ENCODE assay signal across 8 mouse cellular contexts in genomic region chr11:48871201-48871772, GRCm38 (mm10). TPM values are rescaled to one million over a fixed set of nuclear protein-coding genes. Genes with fewer than 3 reads are reported as not detected.
A peak's percentile ranks its signal among the peaks of the same experiment; 100 is the strongest.
DNase-seq lines count a peak whose midpoint lies in the region; ATAC-seq and TF ChIP-seq lines count a peak whose summit lies in the region.

Gene Irgm1, minus strand, starts transcription at chr11:48871683.

- WGBS in hindbrain, embryonic 14.5 days: 2% methylated on average over 19 of the region's 19 CpGs
- 2% methylated on average over 19 of the region's 19 CpGs for whole genome bisulfite sequencing in limb, embryonic 13.5 days
- WGBS in midbrain, embryonic 13.5 days: 2% methylated on average over 19 of the region's 19 CpGs

- ATAC-seq in hindbrain, embryonic 14.5 days (ENCODE audit: low FRiP score): peak; percentile 18
- ATAC-seq in limb, embryonic 13.5 days (ENCODE audit: low FRiP score, low read depth): peak; percentile 70; the same call in 1 of the 2 replicates
- ATAC-seq in midbrain, embryonic 13.5 days: peak; percentile 62

- H3K27me3 ChIP-seq in hindbrain, embryonic 14.5 days (ENCODE audit: control insufficient read depth, insufficient read depth, low read length): peaks cover 8% of the 10 kb centered on the region; the same call in 1 of the 2 replicates
- H3K27me3 ChIP-seq in limb, embryonic 13.5 days: peaks cover 5% of the 10 kb centered on the region
- H3K27me3 ChIP-seq in midbrain, embryonic 13.5 days: peaks cover 20% of the 10 kb centered on the region
- H3K27me3 ChIP-seq in splenic B cell, adult 2 months (ENCODE audit: control insufficient read depth, insufficient read depth, low read length, poor library complexity, severe bottlenecking): no peaks in the 10 kb centered on the region

- DNase-seq in left cerebral cortex, postnatal 25 days (ENCODE audit: low spot score in 2 of 2): peak; percentile 24 to 28
- DNase-seq in left cerebral cortex, adult 11 months (ENCODE audit: low spot score): no peak
- DNase-seq in cerebellum, postnatal 10 days: peak; percentile 73 to 77
- DNase-seq in gastrocnemius, adult 2 months: peak; percentile 78
- DNase-seq in hindbrain, embryonic 14.5 days (ENCODE audit: low spot score): peak; percentile 53
- peak; percentile 86 for DNase-seq in splenic B cell, adult 2 months (ENCODE audit: low read depth, low spot score)

- no peaks in the 10 kb centered on the region for H3K36me3 ChIP-seq in hindbrain, embryonic 14.5 days (replicated peaks; ENCODE audit: control insufficient read depth, insufficient read depth)
- H3K36me3 ChIP-seq in limb, embryonic 13.5 days: no peaks in the 10 kb centered on the region
- no peaks in the 10 kb centered on the region for H3K36me3 ChIP-seq in midbrain, embryonic 13.5 days
- H3K36me3 ChIP-seq in splenic B cell, adult 2 months (ENCODE audit: control insufficient read depth, insufficient read depth, low read length, poor library complexity, severe bottlenecking): peaks cover 1% of the 10 kb centered on the region; the same call in 1 of the 2 replicates

- no peaks in the 10 kb centered on the region for H3K9me3 ChIP-seq in hindbrain, embryonic 14.5 days (ENCODE audit: control insufficient read depth, low read length)
- no peaks in the 10 kb centered on the region for H3K9me3 ChIP-seq in limb, embryonic 13.5 days
- no peaks in the 10 kb centered on the region for H3K9me3 ChIP-seq in midbrain, embryonic 13.5 days

- H3K27ac ChIP-seq in gastrocnemius, adult 2 months: peak within 1 kb of the TSS; percentile 93
- no peak within 1 kb of the TSS for H3K27ac ChIP-seq in hindbrain, embryonic 14.5 days
- H3K27ac ChIP-seq in limb, embryonic 13.5 days: peak within 1 kb of the TSS; percentile 15; the same call in 1 of the 2 replicates
- H3K27ac ChIP-seq in midbrain, embryonic 13.5 days: no peak within 1 kb of the TSS

- H3K4me1 ChIP-seq in hindbrain, embryonic 14.5 days (replicated peaks; ENCODE audit: control insufficient read depth, insufficient read depth, low read length): peaks cover 15% of the 10 kb centered on the region
- H3K4me1 ChIP-seq in limb, embryonic 13.5 days: peaks cover 22% of the 10 kb centered on the region
- peaks cover 16% of the 10 kb centered on the region for H3K4me1 ChIP-seq in midbrain, embryonic 13.5 days (replicated peaks)

- H3K4me3 ChIP-seq in gastrocnemius, adult 2 months: peak within 1 kb of the TSS; percentile 85
- peak within 1 kb of the TSS; percentile 38 for H3K4me3 ChIP-seq in hindbrain, embryonic 14.5 days (replicated peaks; ENCODE audit: low read length)
- peak within 1 kb of the TSS; percentile 53 for H3K4me3 ChIP-seq in limb, embryonic 13.5 days
- H3K4me3 ChIP-seq in midbrain, embryonic 13.5 days (replicated peaks): peak within 1 kb of the TSS; percentile 38

- no peak; the same call in 1 of the 2 replicates for TF ChIP-seq CTCF in gastrocnemius, adult 2 months (IDR thresholded peaks at IDR 0.05)

- peak within 1 kb of the TSS; percentile 54 for H3K9ac ChIP-seq in hindbrain, embryonic 14.5 days
- peak within 1 kb of the TSS; percentile 65 for H3K9ac ChIP-seq in limb, embryonic 13.5 days
- peak within 1 kb of the TSS; percentile 53; the same call in 1 of the 2 replicates for H3K9ac ChIP-seq in midbrain, embryonic 13.5 days (replicated peaks)

- peak within 1 kb of the TSS; percentile 60 for H3K4me2 ChIP-seq in hindbrain, embryonic 14.5 days (replicated peaks)
- H3K4me2 ChIP-seq in limb, embryonic 13.5 days (replicated peaks): peak within 1 kb of the TSS; percentile 80
- peak within 1 kb of the TSS; percentile 67 for H3K4me2 ChIP-seq in midbrain, embryonic 13.5 days (replicated peaks)

- intact Hi-C loops in left cerebral cortex, postnatal 25 days (cut with DNase I): loop anchor here (5.0 kb wide), 1 partner anchor 681 kb away; no protein-coding TSS in a partner anchor
- intact Hi-C loops in gastrocnemius, adult 2 months (cut with DNase I): loop anchor here (5.0 kb wide), 1 partner anchor 381 kb away; no protein-coding TSS in a partner anchor

RNA-seq across cellular contexts. Expression of gene Irgm1, which starts in this region (rescaled TPM):
- total RNA-seq in left cerebral cortex, postnatal 25 days (2021): 1 to 10 TPM; 4.6 to 5.0 TPM
- total RNA-seq in gastrocnemius, adult 2 months (2021): 10 to 100 TPM; 13.5 to 14.4 TPM
- 4.0 and 4.2 TPM in 2 replicates for polyA plus RNA-seq in hindbrain, embryonic 14.5 days (2014; fragmentation: Nextera tagmentation; extraction: Ambion mirVana)
- polyA plus RNA-seq in limb, embryonic 13.5 days (2015; fragmentation: Nextera tagmentation; extraction: Ambion mirVana): 4.6 and 5.4 TPM in 2 replicates
- polyA plus RNA-seq in midbrain, embryonic 13.5 days (2015; fragmentation: Nextera tagmentation; extraction: Ambion mirVana): 1.8 and 1.9 TPM in 2 replicates

Comparison
In these comparisons a context has a peak if more than half of its experiments do, and no peak if none do; other contexts are left out.
1. H3K27ac ChIP-seq: peak in gastrocnemius, adult 2 months (single experiment) and limb, embryonic 13.5 days (single experiment); none in hindbrain, embryonic 14.5 days (single experiment) and midbrain, embryonic 13.5 days (single experiment).
2. ATAC-seq: peak in every context shown above with its lines; median percentile 70 in limb, embryonic 13.5 days; 62 in midbrain, embryonic 13.5 days; 18 in hindbrain, embryonic 14.5 days.
3. Peak in every context shown above with its lines, with median percentiles within 50 percentile points of each other: H3K4me3 ChIP-seq, H3K4me2 ChIP-seq and H3K9ac ChIP-seq.